Mouse (Mus musculus): ENCODE data around the gene Gm15262.
"Not testable (repeated sequence)": the region's sequence is repeated elsewhere in the genome, so short reads cannot be mapped to it uniquely, and the experiment has no call there.

Gm15262 gene

GRCm38 (mm10) chrX:161287156-161287555, at the start of gene Gm15262:
TSS of gene Gm15262 (plus strand) at chrX:161287456.
- not testable (repeated sequence) for DNase-seq

GRCm38 (mm10) chrX:161308131-161308530, 20.9 kb downstream of the Gm15262 start:
- no peak for DNase-seq

- DNase-seq: no peak
These were observed 29.2 kb downstream of the Gm15262 start for GRCm38 (mm10) chrX:161316443-161316842.

DNA sequence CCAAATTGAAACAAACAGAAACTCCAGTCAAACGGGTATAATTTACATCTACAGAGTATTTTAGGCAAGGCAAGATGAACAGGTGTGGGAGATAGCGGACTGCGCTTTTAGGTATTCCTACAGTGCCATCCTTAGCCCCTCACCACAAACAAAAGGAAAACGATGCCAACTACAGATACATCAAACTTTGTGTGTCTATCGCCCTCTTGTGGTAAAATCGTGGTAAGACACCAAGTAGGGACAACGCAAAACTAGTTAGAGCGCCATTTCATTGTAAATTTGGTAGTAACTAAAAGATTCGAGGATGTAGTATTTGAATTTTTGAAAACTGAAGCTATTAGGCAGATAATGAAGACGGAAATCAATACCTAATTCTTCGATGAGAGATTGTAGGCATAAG, 83.7 kb downstream of the Gm15262 start:
- no peak for DNase-seq

DNA sequence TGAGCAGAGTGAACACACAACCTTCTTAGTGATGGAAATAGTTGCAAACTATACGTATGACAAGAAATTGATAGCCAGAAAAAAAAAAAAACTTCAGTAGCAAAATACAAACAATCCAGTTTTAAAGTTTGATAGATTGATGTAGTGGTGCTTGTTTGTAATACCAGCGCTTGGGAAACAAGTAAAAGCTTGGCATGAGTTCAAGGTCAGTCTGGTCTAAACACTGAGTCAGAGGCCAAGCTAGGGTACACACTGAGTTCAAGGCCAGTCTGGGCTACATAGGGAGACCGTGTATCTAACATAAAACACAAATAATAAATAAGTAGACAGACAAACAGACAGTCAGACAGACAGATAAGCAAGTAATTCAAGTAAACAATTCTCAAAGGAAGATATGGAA, 84.2 kb downstream of the Gm15262 start:
- DNase-seq: no peak

- DNase-seq: no peak
These were observed 88.3 kb downstream of the Gm15262 start for GRCm38 (mm10) chrX:161375568-161375967.

GRCm38 (mm10) chrX:161385791-161386190, 98.5 kb downstream of the Gm15262 start:
- peak; percentile 14 for DNase-seq

DNA sequence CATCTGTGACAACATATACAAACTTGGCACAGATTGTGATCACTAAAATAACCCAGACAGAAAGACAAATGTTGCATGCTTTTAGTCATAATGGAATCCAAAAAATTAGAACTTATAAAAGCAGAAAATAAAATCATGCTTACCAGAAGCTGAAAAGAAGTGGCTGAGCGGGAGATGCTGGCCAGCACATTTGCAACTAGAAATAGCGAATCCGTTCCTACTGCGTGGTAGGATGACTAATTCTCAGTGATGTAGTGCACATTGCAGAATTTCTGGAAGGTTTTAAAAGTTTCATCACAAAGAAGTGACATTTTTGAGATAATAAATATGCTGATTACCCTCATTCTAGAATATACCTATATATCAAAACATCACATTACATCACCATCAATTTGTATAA, 100.7 kb downstream of the Gm15262 start:
- no peak for DNase-seq

- peak; percentile 61 for DNase-seq
These were observed 111.9 kb downstream of the Gm15262 start for GRCm38 (mm10) chrX:161399110-161399509.

GRCm38 (mm10) chrX:161411151-161411550, 123.9 kb downstream of the Gm15262 start:
- DNase-seq: no peak
